8 mouse cellular contexts compared by ENCODE assay signal in the genomic region with DNA sequence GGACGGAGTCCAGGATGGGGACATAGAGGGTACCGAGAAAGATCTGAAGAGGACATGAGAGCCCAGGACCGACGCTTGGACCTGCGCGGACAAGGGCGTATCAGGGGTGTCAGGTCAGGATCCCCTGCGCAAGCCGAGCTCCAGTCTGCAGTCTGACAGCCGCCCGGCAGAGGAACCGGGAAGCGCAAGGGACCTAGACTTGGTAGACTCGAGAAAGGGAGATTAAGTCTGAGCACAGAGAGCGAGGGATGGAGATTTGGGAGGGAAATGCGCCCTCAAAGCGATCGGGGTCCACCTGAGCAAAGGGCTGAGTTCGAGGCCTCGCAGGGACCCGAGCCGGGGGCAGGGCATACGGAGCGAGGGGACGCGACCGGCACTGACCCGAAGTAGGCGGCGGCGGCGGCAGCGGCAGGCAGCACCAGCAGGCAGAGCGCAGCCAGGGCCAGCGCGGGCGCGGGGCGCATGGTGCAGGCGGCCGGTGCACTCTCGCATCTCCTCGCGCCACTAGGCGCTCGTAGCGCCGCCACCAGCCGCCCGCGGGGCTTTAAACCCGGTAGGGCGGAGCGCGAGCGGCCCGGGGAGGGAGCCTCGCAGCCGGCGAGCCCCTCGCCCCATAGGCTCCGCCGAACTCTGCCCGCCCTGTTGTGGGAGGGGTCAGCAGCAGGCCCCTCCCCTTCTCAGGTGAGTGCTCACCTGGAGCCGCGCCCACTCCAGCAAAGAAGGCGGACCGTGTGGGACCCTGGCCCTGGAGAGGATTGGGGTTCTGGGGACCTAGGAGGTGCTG. TPM values are rescaled to one million over a fixed set of nuclear protein-coding genes. Genes with fewer than 3 reads are reported as not detected.
DNase-seq lines count a peak whose midpoint lies in the region; ATAC-seq lines count a peak whose summit lies in the region.

A gene (minus strand): TSS at position 516 of the 784 bp plus-strand sequence.

- peak; percentile 21; the same call in 1 of the 2 replicates for ATAC-seq in granulocyte monocyte progenitor cell, adult 5-6 weeks (replicated peaks; ENCODE audit: poor library complexity, severe bottlenecking)

- peaks cover 17% of the 10 kb centered on the region for H3K4me1 ChIP-seq in midbrain, embryonic 10.5 days

- H3K27me3 ChIP-seq in midbrain, embryonic 10.5 days (ENCODE audit: low read depth, poor library complexity, severe bottlenecking), result peaks cover 99% of the 10 kb centered on the region

- H3K4me3 ChIP-seq in midbrain, embryonic 10.5 days, result peak within 1 kb of the TSS; percentile 59

- H3K9me3 ChIP-seq in midbrain, embryonic 10.5 days (replicated peaks), result no peaks in the 10 kb centered on the region

- H3K27ac ChIP-seq in midbrain, embryonic 10.5 days (replicated peaks), result no peak within 1 kb of the TSS; the same call in 1 of the 2 replicates

- under 1% methylated on average over 60 of the region's 68 CpGs for WGBS in midbrain, embryonic 10.5 days

- H3K36me3 ChIP-seq in midbrain, embryonic 10.5 days, result no peaks in the 10 kb centered on the region

- DNase-seq in cerebellum, postnatal 25 days, result peak; percentile 47 to 55
- no peak for DNase-seq in cerebellum, adult 8-10 months
- DNase-seq in adrenal gland, postnatal 10 days, result peak; percentile 57
- peak; percentile 78 for DNase-seq in kidney, postnatal 14 days
- peak; percentile 64 for DNase-seq in midbrain, embryonic 10.5 days (ENCODE audit: low spot score)
- no peak for DNase-seq in T-cell, adult 2 months (ENCODE audit: low spot score)
- no peak for DNase-seq in thymus, postnatal 10 days (ENCODE audit: low spot score in 2 of 2)

RNA-seq across cellular contexts. Expression of the gene that starts here (rescaled TPM):
- total RNA-seq in adrenal gland, postnatal 10 days (2021), result under 1 TPM; 0.12 to 0.39 TPM
- total RNA-seq in granulocyte monocyte progenitor cell, adult 5-6 weeks (2014; fragmentation: Nextera tagmentation), result not detected in 2 replicates
- total RNA-seq in granulocyte monocyte progenitor cell, adult 5-6 weeks (2017), result not detected in 2 replicates
- 0.43 and 0.73 TPM in 2 replicates for polyA plus RNA-seq in midbrain, embryonic 10.5 days (2016; fragmentation: Nextera tagmentation; extraction: Ambion mirVana)

Comparison
In these comparisons a context has a peak if more than half of its experiments do, and no peak if none do; other contexts are left out.
1. DNase-seq: peak in cerebellum, postnatal 25 days (2 of 2) and kidney, postnatal 14 days (single experiment); none in cerebellum, adult 8-10 months (single experiment), T-cell, adult 2 months (single experiment) and thymus, postnatal 10 days (0 of 2).
2. Peak in DNase-seq in adrenal gland, postnatal 10 days; RNA of the gene not detected or under 1 TPM.
3. Peak in ATAC-seq in granulocyte monocyte progenitor cell, adult 5-6 weeks; RNA of the gene not detected or under 1 TPM.
4. Peak in DNase-seq and H3K4me3 ChIP-seq in midbrain, embryonic 10.5 days; RNA of the gene not detected or under 1 TPM.